Mouse (Mus musculus) forebrain, embryonic 15.5 days (tissue): ENCODE data around the gene Gm21820. TPM values are rescaled to one million over a fixed set of nuclear protein-coding genes. Genes with fewer than 3 reads are reported as not detected.
"Not testable (repeated sequence)": the region's sequence is repeated elsewhere in the genome, so short reads cannot be mapped to it uniquely, and the experiment has no call there.

Source experiments
- ATAC-seq: fragments of 200-750 bp; cut with Nextera tagmentation; replicated peaks from 2 replicates; pipeline ENCODE4 v1.8.0; 2017; ENCODE audit warnings: mild to moderate bottlenecking, moderate TSS enrichment, moderate library complexity
- H3K27ac ChIP-seq: fragments of 300-500 bp; sonication (generic); replicated peaks from 2 replicates; pipeline ENCODE4 v1.5.1; 2015; ENCODE audit warnings: mild to moderate bottlenecking, inconsistent platforms
- H3K27me3 ChIP-seq: fragments of 300-500 bp; sonication (generic); 2 replicates; pipeline ENCODE4 v1.6.1; 2015; ENCODE audit warnings: inconsistent platforms
- H3K36me3 ChIP-seq: fragments of 300-500 bp; sonication (generic); 2 replicates; pipeline ENCODE4 v1.6.1; 2015; ENCODE audit warnings: mild to moderate bottlenecking, inconsistent platforms
- H3K4me1 ChIP-seq: fragments of 300-500 bp; sonication (generic); 2 replicates; pipeline ENCODE4 v1.6.1; 2015; ENCODE audit warnings: inconsistent platforms
- H3K4me2 ChIP-seq: fragments of 300-500 bp; sonication (generic); replicated peaks from 2 replicates; pipeline ENCODE4 v1.6.1; 2015; ENCODE audit warnings: mild to moderate bottlenecking, inconsistent platforms
- H3K4me3 ChIP-seq: fragments of 300-500 bp; sonication (generic); 2 replicates; pipeline ENCODE4 v1.5.1; 2015; ENCODE audit warnings: mild to moderate bottlenecking, inconsistent platforms
- H3K9ac ChIP-seq: fragments of 300-500 bp; sonication (generic); replicated peaks from 2 replicates; pipeline ENCODE4 v1.6.1; 2015; ENCODE audit warnings: mild to moderate bottlenecking, inconsistent platforms
- H3K9me3 ChIP-seq: fragments of 300-500 bp; sonication (generic); 2 replicates; pipeline ENCODE4 v1.6.1; 2016; ENCODE audit warnings: inconsistent platforms
- WGBS: fragments of 180-500 bp; shearing (Covaris S2); methylation state at CpG from one replicate; pipeline ENCODE4 v1.1.7; 2015; ENCODE audit warnings: mixed read lengths; 5-methylcytosine and 5-hydroxymethylcytosine counted together
- polyA plus RNA-seq: library from polyadenylated mRNA; unstranded; fragments of >200 nt; fragmentation: Nextera tagmentation; extraction: Ambion mirVana; gene quantifications from 2 replicates; pipeline ENCODE4 v1.2.1, GENCODE M21; 2015

Gm21820 gene
- not detected in 2 replicates for polyA plus RNA-seq

DNA sequence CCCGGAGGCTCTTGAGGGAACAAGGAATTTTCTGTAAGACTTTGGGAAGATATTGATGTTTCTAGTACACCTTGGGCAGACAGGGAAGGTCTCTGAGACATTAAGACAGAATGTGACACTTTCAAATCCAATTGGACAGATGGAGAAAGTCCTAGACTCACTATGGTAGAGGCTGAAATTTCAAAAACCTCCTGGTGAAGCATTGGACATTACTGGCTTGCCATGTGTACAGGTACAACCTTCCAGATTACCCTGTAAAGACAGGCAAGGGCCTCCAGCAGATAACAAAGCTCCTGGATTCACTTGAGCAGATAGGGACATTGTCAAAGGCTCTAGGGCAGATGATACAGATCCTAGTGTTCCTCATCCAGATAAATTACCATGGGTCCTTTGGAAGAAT, at the start of gene Gm21820:
TSS of gene Gm21820 (minus strand) at position 101 of the 400 bp plus-strand sequence.
- not testable (repeated sequence) for H3K9me3 ChIP-seq, H3K9ac ChIP-seq, H3K4me2 ChIP-seq, ATAC-seq, H3K27me3 ChIP-seq, H3K27ac ChIP-seq, H3K36me3 ChIP-seq, H3K4me1 ChIP-seq, H3K4me3 ChIP-seq
- whole genome bisulfite sequencing: 54% methylated on average over 1 of the region's 1 CpGs

Other genes with a start within 250 kb of the Gm21820 start
- gene Gm20918, start 205.5 kb downstream of the Gm21820 start, polyA plus RNA-seq: not detected in 2 replicates